Mouse (Mus musculus): ENCODE measurements at regions not wholly inside any gene's neighbourhood (a gene's known extent, or its start where the extent isn't known, plus 50 kb on each side); places are given as distances from the start of the nearest gene placed in this dataset.

DNA sequence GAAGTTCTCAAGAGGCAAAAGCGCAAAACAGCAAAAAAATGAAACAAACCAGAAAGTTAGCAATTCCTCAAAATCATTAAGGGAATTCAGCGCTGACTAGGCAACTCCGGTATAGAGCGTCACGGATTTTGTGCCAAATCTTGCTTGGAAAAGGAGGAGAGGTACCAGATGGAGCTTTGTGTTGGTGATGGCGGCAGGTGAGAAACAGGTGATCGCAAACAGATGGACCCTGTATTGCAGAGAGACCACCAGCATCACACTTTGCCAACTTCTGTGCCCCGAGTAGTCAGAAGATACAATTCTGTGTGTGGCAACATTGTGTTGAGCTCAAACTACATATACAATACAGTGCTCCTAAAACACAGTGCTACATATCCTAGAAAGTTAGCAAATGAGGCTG lies 68.5 kb upstream of the Krr1 start:
- no peaks in the 10 kb centered on the region for H3K27me3 ChIP-seq (ENCODE audit: control insufficient read depth, insufficient read depth, insufficient read length)
- H3K4me3 ChIP-seq (ENCODE audit: insufficient read depth, poor library complexity, severe bottlenecking) = no peak overlapping the region
- H3K79me2 ChIP-seq (ENCODE audit: control insufficient read depth, insufficient read depth) = no peaks in the 10 kb centered on the region
- H3ac ChIP-seq (ENCODE audit: control insufficient read depth, insufficient read length, low read depth) = no peak overlapping the region
- no peaks in the 10 kb centered on the region for H3K36me3 ChIP-seq (ENCODE audit: control insufficient read depth, insufficient read depth)
- H3K79me3 ChIP-seq (ENCODE audit: low read depth) = no peaks in the 10 kb centered on the region
- TF ChIP-seq MYOG (IDR thresholded peaks at IDR 0.05; ENCODE audit: control insufficient read depth, extremely low read depth, insufficient read length) (no peak), USF1 (IDR thresholded peaks at IDR 0.05; ENCODE audit: low read depth) (no peak), CTCF (IDR thresholded peaks at IDR 0.05; ENCODE audit: control insufficient read depth, insufficient read depth, insufficient read length) (no peak), FOSL1 (IDR thresholded peaks at IDR 0.05; ENCODE audit: insufficient read depth, low read length, poor library complexity, severe bottlenecking) (no peak), CEBPB (IDR thresholded peaks at IDR 0.05; ENCODE audit: low read depth) (no peak), MYOD1 (IDR thresholded peaks at IDR 0.05; ENCODE audit: control insufficient read depth, insufficient read length, low read depth) (no peak), MAX (IDR thresholded peaks at IDR 0.05) (no peak)

- Histone ChIP-seq H3K36me3 (ENCODE audit: control insufficient read depth, insufficient read depth) (no peaks in the 10 kb centered on the region), H3K27me3 (ENCODE audit: control insufficient read depth, insufficient read depth, insufficient read length) (no peaks in the 10 kb centered on the region), H3ac (ENCODE audit: control insufficient read depth, insufficient read length, low read depth) (no peak overlapping the region), H3K79me2 (ENCODE audit: control insufficient read depth, insufficient read depth) (no peaks in the 10 kb centered on the region), H3K79me3 (ENCODE audit: low read depth) (no peaks in the 10 kb centered on the region), H3K4me3 (ENCODE audit: insufficient read depth, poor library complexity, severe bottlenecking) (no peak overlapping the region)
- TF ChIP-seq USF1 (IDR thresholded peaks at IDR 0.05; ENCODE audit: low read depth) = no peak
- no peak for TF ChIP-seq MYOG (IDR thresholded peaks at IDR 0.05; ENCODE audit: control insufficient read depth, extremely low read depth, insufficient read length)
- TF ChIP-seq CTCF (IDR thresholded peaks at IDR 0.05; ENCODE audit: control insufficient read depth, insufficient read depth, insufficient read length) = no peak
- TF ChIP-seq FOSL1 (IDR thresholded peaks at IDR 0.05; ENCODE audit: insufficient read depth, low read length, poor library complexity, severe bottlenecking) = no peak
- no peak for TF ChIP-seq MAX (IDR thresholded peaks at IDR 0.05)
- no peak for TF ChIP-seq MYOD1 (IDR thresholded peaks at IDR 0.05; ENCODE audit: control insufficient read depth, insufficient read length, low read depth)
- no peak for TF ChIP-seq CEBPB (IDR thresholded peaks at IDR 0.05; ENCODE audit: low read depth)
Measured at GRCm38 (mm10) chr10:111907836-111908235, 64.6 kb upstream of the Krr1 start.

DNA sequence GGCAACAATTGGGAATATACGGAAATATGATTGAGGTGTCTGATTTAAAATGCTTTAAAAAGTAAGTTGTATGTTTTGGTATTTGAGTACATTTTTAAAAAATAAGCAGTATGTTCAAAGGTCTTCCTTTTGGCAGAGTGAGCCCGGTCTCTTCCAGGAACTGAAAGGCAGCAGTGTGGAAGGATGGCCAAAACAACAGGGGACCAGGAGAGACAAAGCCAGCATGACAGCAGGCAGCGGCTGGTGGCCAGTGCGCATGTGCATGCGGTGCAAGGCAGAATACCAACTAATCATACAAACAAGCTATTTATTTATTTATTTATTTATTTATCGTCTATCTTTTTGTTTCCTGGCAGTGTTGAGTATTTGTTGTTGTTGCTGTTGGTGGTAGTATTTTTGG lies 59.9 kb upstream of the Krr1 start:
- Histone ChIP-seq H3ac (ENCODE audit: control insufficient read depth, insufficient read length, low read depth) (no peak overlapping the region), H3K4me3 (ENCODE audit: insufficient read depth, poor library complexity, severe bottlenecking) (no peak overlapping the region), H3K36me3 (ENCODE audit: control insufficient read depth, insufficient read depth) (no peaks in the 10 kb centered on the region), H3K79me3 (ENCODE audit: low read depth) (no peaks in the 10 kb centered on the region), H3K79me2 (ENCODE audit: control insufficient read depth, insufficient read depth) (no peaks in the 10 kb centered on the region), H3K27me3 (ENCODE audit: control insufficient read depth, insufficient read depth, insufficient read length) (no peaks in the 10 kb centered on the region)
- no peak for TF ChIP-seq CEBPB (IDR thresholded peaks at IDR 0.05; ENCODE audit: low read depth)
- no peak for TF ChIP-seq CTCF (IDR thresholded peaks at IDR 0.05; ENCODE audit: control insufficient read depth, insufficient read depth, insufficient read length)
- no peak for TF ChIP-seq USF1 (IDR thresholded peaks at IDR 0.05; ENCODE audit: low read depth)
- TF ChIP-seq MAX (IDR thresholded peaks at IDR 0.05) = no peak
- TF ChIP-seq FOSL1 (IDR thresholded peaks at IDR 0.05; ENCODE audit: insufficient read depth, low read length, poor library complexity, severe bottlenecking) = no peak
- no peak for TF ChIP-seq MYOG (IDR thresholded peaks at IDR 0.05; ENCODE audit: control insufficient read depth, extremely low read depth, insufficient read length)
- no peak for TF ChIP-seq MYOD1 (IDR thresholded peaks at IDR 0.05; ENCODE audit: control insufficient read depth, insufficient read length, low read depth)

GRCm38 (mm10) chr10:111913066-111913785 lies 59.2 kb upstream of the Krr1 start:
- H3K36me3 ChIP-seq (ENCODE audit: control insufficient read depth, insufficient read depth) = no peaks in the 10 kb centered on the region
- no peaks in the 10 kb centered on the region for H3K79me3 ChIP-seq (ENCODE audit: low read depth)
- no peaks in the 10 kb centered on the region for H3K27me3 ChIP-seq (ENCODE audit: control insufficient read depth, insufficient read depth, insufficient read length)
- H3K79me2 ChIP-seq (ENCODE audit: control insufficient read depth, insufficient read depth) = no peaks in the 10 kb centered on the region
- H3ac ChIP-seq (ENCODE audit: control insufficient read depth, insufficient read length, low read depth) = no peak overlapping the region
- no peak overlapping the region for H3K4me3 ChIP-seq (ENCODE audit: insufficient read depth, poor library complexity, severe bottlenecking)
- TF ChIP-seq MAX (IDR thresholded peaks at IDR 0.05) = no peak
- TF ChIP-seq CTCF (IDR thresholded peaks at IDR 0.05; ENCODE audit: control insufficient read depth, insufficient read depth, insufficient read length) = no peak
- no peak for TF ChIP-seq USF1 (IDR thresholded peaks at IDR 0.05; ENCODE audit: low read depth)
- TF ChIP-seq MYOD1 (IDR thresholded peaks at IDR 0.05; ENCODE audit: control insufficient read depth, insufficient read length, low read depth) = no peak
- no peak for TF ChIP-seq FOSL1 (IDR thresholded peaks at IDR 0.05; ENCODE audit: insufficient read depth, low read length, poor library complexity, severe bottlenecking)
- no peak for TF ChIP-seq MYOG (IDR thresholded peaks at IDR 0.05; ENCODE audit: control insufficient read depth, extremely low read depth, insufficient read length)
- no peak for TF ChIP-seq CEBPB (IDR thresholded peaks at IDR 0.05; ENCODE audit: low read depth)

DNA sequence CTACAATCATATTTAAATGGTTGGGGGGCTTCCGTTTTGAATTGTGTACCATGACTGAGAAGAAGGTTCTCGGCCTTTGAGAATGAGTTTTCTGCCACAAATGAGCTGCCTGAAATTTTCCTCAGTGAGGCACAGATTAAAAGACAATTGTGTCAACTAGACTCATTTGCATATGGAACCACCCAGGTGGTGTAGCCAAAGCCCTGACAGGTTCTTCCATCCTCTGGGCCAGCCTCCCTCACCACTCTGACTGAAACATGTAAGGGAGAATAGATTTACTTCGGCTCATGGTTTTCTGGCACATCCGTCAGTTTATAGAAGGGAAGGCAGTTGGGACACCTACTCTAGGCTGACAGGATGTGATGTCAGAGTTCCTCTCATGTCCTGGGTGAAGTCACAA lies 58.2 kb upstream of the Krr1 start:
- H3K79me2 ChIP-seq (ENCODE audit: control insufficient read depth, insufficient read depth) = no peaks in the 10 kb centered on the region
- H3K36me3 ChIP-seq (ENCODE audit: control insufficient read depth, insufficient read depth) = no peaks in the 10 kb centered on the region
- H3K79me3 ChIP-seq (ENCODE audit: low read depth) = no peaks in the 10 kb centered on the region
- H3K27me3 ChIP-seq (ENCODE audit: control insufficient read depth, insufficient read depth, insufficient read length) = no peaks in the 10 kb centered on the region
- TF ChIP-seq MYOG (IDR thresholded peaks at IDR 0.05; ENCODE audit: control insufficient read depth, extremely low read depth, insufficient read length) (no peak), MAX (IDR thresholded peaks at IDR 0.05) (no peak), MYOD1 (IDR thresholded peaks at IDR 0.05; ENCODE audit: control insufficient read depth, insufficient read length, low read depth) (no peak), USF1 (IDR thresholded peaks at IDR 0.05; ENCODE audit: low read depth) (no peak), CTCF (IDR thresholded peaks at IDR 0.05; ENCODE audit: control insufficient read depth, insufficient read depth, insufficient read length) (no peak), CEBPB (IDR thresholded peaks at IDR 0.05; ENCODE audit: low read depth) (no peak), FOSL1 (IDR thresholded peaks at IDR 0.05; ENCODE audit: insufficient read depth, low read length, poor library complexity, severe bottlenecking) (no peak)
- H3K4me3 ChIP-seq (ENCODE audit: insufficient read depth, poor library complexity, severe bottlenecking) = no peak overlapping the region
- no peak overlapping the region for H3ac ChIP-seq (ENCODE audit: control insufficient read depth, insufficient read length, low read depth)

All from C2C12 (cell line).